Mouse (Mus musculus): ENCODE measurements around the gene Rbpj. TPM values are rescaled to one million over a fixed set of nuclear protein-coding genes. Genes with fewer than 3 reads are reported as not detected.

The Rbpj gene
- total and polyA plus RNA-seq, 2 experiments from 2014 or later, result 17.6 to 22.4 TPM

- Histone ChIP-seq H3K9ac (replicated peaks; ENCODE audit: low read length) (no peak overlapping the region), H3K4me1 (ENCODE audit: insufficient read depth, low read length) (no peaks in the 10 kb centered on the region), H3K27ac (no peak overlapping the region), H3K9me3 (ENCODE audit: low read length) (no peaks in the 10 kb centered on the region), H3K4me2 (ENCODE audit: low read depth, low read length) (no peak overlapping the region), H3K27me3 (ENCODE audit: insufficient read depth, low read length) (no peaks in the 10 kb centered on the region), H3K36me3 (ENCODE audit: insufficient read depth, low read length) (no peaks in the 10 kb centered on the region), H3K4me3 (ENCODE audit: low read length) (no peak overlapping the region)
- no peak for TF ChIP-seq CTCF (IDR thresholded peaks at IDR 0.05; ENCODE audit: low read depth)
- DNase-seq (ENCODE audit: low spot score), result no peak
- 93% methylated on average over 8 of the region's 8 CpGs for WGBS
- ATAC-seq, result no peak
These were observed 88.2 kb downstream of the Rbpj start for GRCm38 (mm10) chr5:53554180-53554579.

- DNase-seq (ENCODE audit: low spot score), result no peak
- 90% methylated on average over 4 of the region's 4 CpGs for WGBS
- H3K9ac ChIP-seq (replicated peaks; ENCODE audit: low read length), result no peak overlapping the region
- H3K27ac ChIP-seq, result no peak overlapping the region
- no peak for ATAC-seq
- H3K9me3 ChIP-seq (ENCODE audit: low read length), result no peaks in the 10 kb centered on the region
- H3K4me3 ChIP-seq (ENCODE audit: low read length), result no peak overlapping the region
- no peak overlapping the region for H3K4me2 ChIP-seq (ENCODE audit: low read depth, low read length)
- H3K27me3 ChIP-seq (ENCODE audit: insufficient read depth, low read length), result no peaks in the 10 kb centered on the region
- H3K36me3 ChIP-seq (ENCODE audit: insufficient read depth, low read length), result no peaks in the 10 kb centered on the region
- TF ChIP-seq CTCF (IDR thresholded peaks at IDR 0.05; ENCODE audit: low read depth), result no peak
- H3K4me1 ChIP-seq (ENCODE audit: insufficient read depth, low read length), result no peaks in the 10 kb centered on the region
These were observed 89.0 kb downstream of the Rbpj start for GRCm38 (mm10) chr5:53554926-53555325.

GRCm38 (mm10) chr5:53555474-53555873 lies 89.5 kb downstream of the Rbpj start:
- no peak overlapping the region for H3K27ac ChIP-seq
- no peaks in the 10 kb centered on the region for H3K9me3 ChIP-seq (ENCODE audit: low read length)
- 91% methylated on average over 8 of the region's 8 CpGs for WGBS
- H3K4me3 ChIP-seq (ENCODE audit: low read length), result no peak overlapping the region
- no peaks in the 10 kb centered on the region for H3K4me1 ChIP-seq (ENCODE audit: insufficient read depth, low read length)
- TF ChIP-seq CTCF (IDR thresholded peaks at IDR 0.05; ENCODE audit: low read depth), result no peak
- H3K9ac ChIP-seq (replicated peaks; ENCODE audit: low read length), result no peak overlapping the region
- ATAC-seq (no peak), DNase-seq (ENCODE audit: low spot score) (no peak)
- H3K4me2 ChIP-seq (ENCODE audit: low read depth, low read length), result no peak overlapping the region
- no peaks in the 10 kb centered on the region for H3K27me3 ChIP-seq (ENCODE audit: insufficient read depth, low read length)
- H3K36me3 ChIP-seq (ENCODE audit: insufficient read depth, low read length), result no peaks in the 10 kb centered on the region

GRCm38 (mm10) chr5:53555929-53556328 lies 90.0 kb downstream of the Rbpj start:
- DNase-seq (ENCODE audit: low spot score), result no peak
- Histone ChIP-seq H3K9me3 (ENCODE audit: low read length) (no peaks in the 10 kb centered on the region), H3K9ac (replicated peaks; ENCODE audit: low read length) (no peak overlapping the region), H3K27me3 (ENCODE audit: insufficient read depth, low read length) (no peaks in the 10 kb centered on the region), H3K4me3 (ENCODE audit: low read length) (no peak overlapping the region), H3K27ac (no peak overlapping the region), H3K4me2 (ENCODE audit: low read depth, low read length) (no peak overlapping the region), H3K36me3 (ENCODE audit: insufficient read depth, low read length) (no peaks in the 10 kb centered on the region), H3K4me1 (ENCODE audit: insufficient read depth, low read length) (no peaks in the 10 kb centered on the region)
- no peak for TF ChIP-seq CTCF (IDR thresholded peaks at IDR 0.05; ENCODE audit: low read depth)
- 97% methylated on average over 5 of the region's 5 CpGs for WGBS
- ATAC-seq, result no peak

GRCm38 (mm10) chr5:53557544-53558260 lies 91.8 kb downstream of the Rbpj start:
- H3K4me2 ChIP-seq (ENCODE audit: low read depth, low read length), result no peak overlapping the region
- no peaks in the 10 kb centered on the region for H3K27me3 ChIP-seq (ENCODE audit: insufficient read depth, low read length)
- no peaks in the 10 kb centered on the region for H3K9me3 ChIP-seq (ENCODE audit: low read length)
- no peaks in the 10 kb centered on the region for H3K36me3 ChIP-seq (ENCODE audit: insufficient read depth, low read length)
- no peak for TF ChIP-seq CTCF (IDR thresholded peaks at IDR 0.05; ENCODE audit: low read depth)
- 77% methylated on average over 6 of the region's 6 CpGs for WGBS
- no peak overlapping the region for H3K9ac ChIP-seq (replicated peaks; ENCODE audit: low read length)
- DNase-seq (ENCODE audit: low spot score) (no peak), ATAC-seq (no peak)
- H3K4me1 ChIP-seq (ENCODE audit: insufficient read depth, low read length), result no peaks in the 10 kb centered on the region
- no peak overlapping the region for H3K4me3 ChIP-seq (ENCODE audit: low read length)
- H3K27ac ChIP-seq, result no peak overlapping the region

GRCm38 (mm10) chr5:53561160-53561559 lies 95.2 kb downstream of the Rbpj start:
- 74% methylated on average over 7 of the region's 7 CpGs for WGBS
- no peak for ATAC-seq
- no peaks in the 10 kb centered on the region for H3K36me3 ChIP-seq (ENCODE audit: insufficient read depth, low read length)

GRCm38 (mm10) chr5:53564309-53564708 lies 98.4 kb downstream of the Rbpj start:
- H3K36me3 ChIP-seq (ENCODE audit: insufficient read depth, low read length), result no peaks in the 10 kb centered on the region
- H3K27me3 ChIP-seq (ENCODE audit: insufficient read depth, low read length), result no peaks in the 10 kb centered on the region
- no peak for TF ChIP-seq CTCF (IDR thresholded peaks at IDR 0.05; ENCODE audit: low read depth)
- no peak overlapping the region for H3K9ac ChIP-seq (replicated peaks; ENCODE audit: low read length)
- no peaks in the 10 kb centered on the region for H3K4me1 ChIP-seq (ENCODE audit: insufficient read depth, low read length)
- H3K4me3 ChIP-seq (ENCODE audit: low read length), result no peak overlapping the region
- ATAC-seq (no peak), DNase-seq (ENCODE audit: low spot score) (no peak)
- H3K27ac ChIP-seq, result no peak overlapping the region
- no peak overlapping the region for H3K4me2 ChIP-seq (ENCODE audit: low read depth, low read length)
- H3K9me3 ChIP-seq (ENCODE audit: low read length), result no peaks in the 10 kb centered on the region
- WGBS, result 87% methylated on average over 19 of the region's 19 CpGs

More at GRCm38 (mm10) chr5:53561160-53561559, 95.2 kb downstream of the Rbpj start:
- H3K4me1 ChIP-seq (ENCODE audit: insufficient read depth, low read length), result no peaks in the 10 kb centered on the region
- DNase-seq (ENCODE audit: low spot score), result no peak
- H3K27ac ChIP-seq, result no peak overlapping the region
- H3K9ac ChIP-seq (replicated peaks; ENCODE audit: low read length), result no peak overlapping the region
- H3K27me3 ChIP-seq (ENCODE audit: insufficient read depth, low read length), result no peaks in the 10 kb centered on the region
- no peaks in the 10 kb centered on the region for H3K9me3 ChIP-seq (ENCODE audit: low read length)
- no peak for TF ChIP-seq CTCF (IDR thresholded peaks at IDR 0.05; ENCODE audit: low read depth)
- H3K4me2 ChIP-seq (ENCODE audit: low read depth, low read length), result no peak overlapping the region
- no peak overlapping the region for H3K4me3 ChIP-seq (ENCODE audit: low read length)

Data from hindbrain, postnatal 0 days (tissue).